Mouse (Mus musculus) brain, embryonic 14.5 days (tissue): ENCODE results near the gene Col27a1. TPM values are rescaled to one million over a fixed set of nuclear protein-coding genes. Genes with fewer than 3 reads are reported as not detected.
A peak's percentile ranks its signal among the peaks of the same experiment; 100 is the strongest.

ENCODE experiments used
- DNase-seq: peaks from one replicate; pipeline ENCODE4 v3.0.0-alpha.2; 2011; ENCODE audit warnings: low read depth
- CTCF ChIP-seq: fragments of 200-500 bp; IDR thresholded peaks from 2 replicates; pipeline ENCODE4 v1.5.1; 2012; ENCODE audit warnings: inconsistent platforms, mild to moderate bottlenecking, moderate library complexity, borderline replicate concordance; ENCODE audit not compliant: insufficient read depth, insufficient read length; ENCODE audit errors: extremely low read depth
- POLR2A ChIP-seq: fragments of 200-500 bp; IDR thresholded peaks from 2 replicates; pipeline ENCODE4 v1.6.1; 2012; ENCODE audit warnings: mild to moderate bottlenecking, inconsistent platforms, borderline replicate concordance; ENCODE audit not compliant: poor library complexity, insufficient read depth, insufficient read length, severe bottlenecking; ENCODE audit errors: extremely low read depth
- polyA plus RNA-seq: library from polyadenylated mRNA; depleted of rRNA; stranded (reverse); fragments of >200 nt; gene quantifications from 2 replicates; pipeline ENCODE4 v1.2.3, GENCODE M21; 2012

Gene Col27a1
- polyA plus RNA-seq, 1 experiment, result 6.5 TPM

DNA sequence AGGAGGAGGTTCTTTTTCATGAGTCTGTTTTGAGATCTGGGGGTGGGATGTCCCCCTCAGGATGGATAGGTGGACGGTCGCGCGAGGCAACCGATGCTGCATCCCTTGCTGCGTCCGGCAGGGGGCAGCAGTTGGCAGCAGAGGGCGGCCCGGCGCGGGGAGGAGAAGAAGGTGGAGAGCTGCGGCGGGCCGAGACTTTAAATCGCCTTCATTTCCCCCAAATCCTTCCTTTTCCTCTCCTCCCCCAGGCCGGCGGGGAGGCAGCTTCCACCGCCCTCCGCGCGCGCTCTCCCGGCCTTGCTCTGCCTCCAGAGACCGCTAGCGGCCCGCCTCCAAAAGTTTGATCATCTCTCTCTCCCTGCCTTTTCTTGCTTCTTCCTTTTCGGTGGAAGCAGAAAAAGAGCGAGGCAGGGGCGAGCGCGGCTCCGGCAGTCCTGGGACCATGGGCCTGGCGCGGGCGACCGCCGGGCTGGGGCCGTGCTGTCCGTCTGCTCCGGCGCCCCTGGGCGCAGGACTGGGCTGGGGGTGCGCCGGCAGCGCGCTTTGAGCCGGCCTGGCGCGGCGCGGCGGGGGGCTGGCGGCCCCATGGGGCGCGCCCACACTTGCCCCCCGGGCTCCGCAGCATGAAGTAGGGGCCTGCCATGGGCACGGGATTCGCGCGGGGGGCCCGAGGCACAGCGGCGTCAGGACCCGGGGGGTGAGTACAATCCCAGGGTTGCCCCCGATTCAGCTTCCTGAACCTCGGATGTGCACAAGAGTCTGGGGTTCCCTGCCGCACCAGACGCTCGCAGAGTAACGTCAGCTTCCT lies 1.6 kb downstream of the Col27a1 start:
- DNase-seq, result peak; percentile 85
- TF ChIP-seq CTCF (peak; percentile 94), POLR2A (no peak)

DNA sequence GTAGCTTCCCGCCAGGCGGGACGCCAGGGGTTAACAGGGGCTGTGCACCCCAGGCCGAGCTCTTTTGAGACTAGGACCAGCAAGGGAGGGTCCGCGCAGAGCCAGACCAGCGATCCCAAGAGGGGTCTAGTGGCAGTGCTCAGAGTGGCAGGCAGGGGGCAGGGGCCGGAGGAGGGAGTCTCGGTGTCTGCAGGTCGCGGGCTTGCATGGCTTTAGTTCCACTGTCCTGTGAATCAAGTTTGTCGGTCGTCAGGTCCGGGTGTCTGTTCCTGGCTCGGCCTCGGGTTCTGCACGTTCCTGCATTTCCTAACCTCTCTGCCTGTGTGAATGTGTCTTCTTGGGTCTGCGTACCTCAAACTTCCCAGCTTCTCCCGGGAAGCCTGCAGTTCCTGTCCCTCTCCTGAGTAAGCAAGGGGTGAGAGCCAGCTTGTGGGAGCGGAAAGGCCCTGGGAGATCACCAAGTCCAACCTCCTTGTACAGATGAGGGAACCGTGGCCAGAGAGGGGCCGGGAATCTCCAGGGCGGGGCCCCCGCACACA lies 2.3 kb downstream of the Col27a1 start:
- DNase-seq, result peak; percentile 63
- TF ChIP-seq POLR2A (no peak), CTCF (peak; percentile 61)

DNA sequence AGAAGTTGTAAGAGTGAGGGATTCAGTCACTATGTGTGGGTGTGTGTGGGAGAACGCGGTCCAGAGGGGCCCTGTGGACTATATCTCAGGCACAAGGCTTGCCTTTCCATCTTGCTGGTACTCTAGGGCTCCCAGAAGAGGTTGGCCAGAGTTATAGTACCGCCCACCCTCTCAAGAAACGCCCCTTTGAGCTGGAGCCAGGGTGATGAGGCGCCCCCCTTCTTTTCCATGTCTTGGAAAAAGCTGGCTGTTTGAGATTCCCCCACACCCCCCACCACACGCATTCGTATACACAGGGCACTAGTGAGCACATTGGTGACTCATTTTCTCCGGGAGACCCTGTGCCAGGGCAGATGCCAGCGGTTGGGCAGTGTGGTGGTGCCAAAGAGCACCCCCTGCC lies 2.8 kb downstream of the Col27a1 start:
- DNase-seq, result peak; percentile 53
- TF ChIP-seq CTCF, result no peak
- no peak for TF ChIP-seq POLR2A

DNA sequence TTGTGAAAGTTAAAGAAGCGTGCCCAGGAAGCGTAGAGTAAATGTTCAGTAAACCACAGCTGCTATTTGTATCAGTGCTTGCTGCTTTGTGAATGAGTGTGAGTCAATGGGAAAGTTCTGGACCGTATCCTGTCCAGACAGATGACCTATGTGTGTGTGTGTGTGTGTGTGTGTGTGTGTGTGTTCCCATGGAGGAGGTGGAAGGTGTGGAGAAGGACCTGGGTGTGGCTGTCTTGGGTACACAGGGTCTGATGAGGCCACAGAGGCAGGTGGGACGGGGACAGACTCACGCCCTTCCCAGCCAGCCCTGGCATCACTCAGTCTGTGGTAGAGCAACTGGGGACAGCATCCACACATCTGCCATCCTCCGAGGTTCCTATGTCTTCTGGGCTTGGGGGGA lies 3.7 kb downstream of the Col27a1 start:
- TF ChIP-seq POLR2A (no peak), CTCF (no peak)
- no peak for DNase-seq

DNA sequence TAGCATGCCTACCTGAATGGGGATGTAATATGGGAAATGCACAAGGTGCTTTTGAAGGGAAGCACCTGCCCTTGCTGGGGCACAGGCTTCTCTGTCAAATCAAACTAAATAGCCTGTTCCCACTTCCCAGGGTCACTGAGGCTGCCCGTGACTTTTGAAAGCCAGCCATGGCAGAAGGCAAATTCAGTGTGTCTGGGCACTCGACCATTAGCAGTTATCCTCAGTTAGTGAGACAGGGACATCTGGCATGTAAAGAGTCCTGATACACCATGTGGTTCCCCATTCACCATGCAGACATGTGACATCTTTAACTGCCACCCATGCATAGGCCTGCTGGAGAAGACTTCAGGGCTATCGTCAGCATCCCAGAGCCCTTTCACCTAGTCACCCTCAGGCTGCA lies 5.3 kb downstream of the Col27a1 start:
- no peak for TF ChIP-seq CTCF
- no peak for TF ChIP-seq POLR2A
- DNase-seq, result no peak

DNA sequence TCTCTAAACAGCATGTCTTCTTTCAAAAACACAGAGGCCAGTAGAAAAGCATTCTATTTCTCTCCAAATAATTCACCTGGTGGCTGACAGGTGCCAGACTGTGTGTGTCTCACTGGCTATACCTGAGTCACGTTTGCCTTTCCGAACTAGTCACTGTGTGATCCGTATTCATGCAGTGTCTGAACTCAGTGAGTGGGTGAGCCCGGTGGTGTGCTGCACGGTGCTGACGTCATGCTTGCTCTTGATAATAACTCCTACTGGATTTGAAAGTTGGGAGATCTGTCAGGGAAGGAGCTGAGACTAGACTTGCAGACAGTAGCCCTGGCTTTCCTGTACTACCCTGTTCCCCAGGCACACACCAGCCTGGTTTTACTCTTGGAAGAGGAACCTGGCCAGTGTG lies 5.8 kb downstream of the Col27a1 start:
- DNase-seq, result no peak
- TF ChIP-seq POLR2A, result no peak
- no peak for TF ChIP-seq CTCF

DNA sequence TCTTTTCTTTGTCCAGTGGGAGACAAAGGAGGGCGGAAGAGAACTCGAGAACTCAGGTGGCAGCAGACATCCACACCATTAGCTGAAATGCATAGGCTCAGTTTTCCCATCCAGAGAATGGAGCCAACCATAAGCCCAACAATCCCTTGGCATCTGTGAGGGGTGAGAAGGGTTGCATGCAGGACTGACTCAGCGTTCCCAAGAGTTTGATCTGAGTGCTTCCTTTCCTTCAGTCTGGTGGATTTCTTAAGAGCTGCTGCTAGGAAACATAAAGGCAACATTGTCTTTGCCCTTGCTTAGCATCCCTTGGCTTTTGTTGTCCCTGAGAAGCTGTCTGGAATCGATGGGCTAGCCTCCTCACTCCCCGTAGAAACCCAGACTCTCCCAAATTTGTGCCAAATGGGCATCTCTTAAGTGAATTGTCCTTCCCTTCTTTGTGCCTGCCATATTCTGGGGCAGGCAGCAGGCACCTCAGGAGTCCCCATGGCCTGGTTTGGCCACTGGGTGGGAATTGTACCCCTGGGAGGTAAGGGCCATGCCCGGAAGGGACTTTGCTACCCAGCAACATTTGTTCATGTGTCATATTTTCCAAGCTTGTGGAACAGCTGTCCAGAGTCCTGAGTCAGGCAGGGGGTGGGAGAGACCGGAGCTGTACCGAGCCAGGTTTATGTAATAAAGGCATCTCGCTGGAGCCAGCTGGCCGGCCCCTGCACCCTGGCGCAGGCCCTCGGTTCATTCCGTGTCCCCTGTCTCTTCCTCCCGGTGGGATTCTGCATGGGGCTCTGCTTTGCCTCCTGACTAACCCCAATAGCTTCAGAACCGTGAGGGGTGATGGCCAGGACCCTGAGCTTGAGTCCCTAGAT lies 7.5 kb downstream of the Col27a1 start:
- no peak for TF ChIP-seq CTCF
- TF ChIP-seq POLR2A, result no peak
- DNase-seq, result no peak

DNA sequence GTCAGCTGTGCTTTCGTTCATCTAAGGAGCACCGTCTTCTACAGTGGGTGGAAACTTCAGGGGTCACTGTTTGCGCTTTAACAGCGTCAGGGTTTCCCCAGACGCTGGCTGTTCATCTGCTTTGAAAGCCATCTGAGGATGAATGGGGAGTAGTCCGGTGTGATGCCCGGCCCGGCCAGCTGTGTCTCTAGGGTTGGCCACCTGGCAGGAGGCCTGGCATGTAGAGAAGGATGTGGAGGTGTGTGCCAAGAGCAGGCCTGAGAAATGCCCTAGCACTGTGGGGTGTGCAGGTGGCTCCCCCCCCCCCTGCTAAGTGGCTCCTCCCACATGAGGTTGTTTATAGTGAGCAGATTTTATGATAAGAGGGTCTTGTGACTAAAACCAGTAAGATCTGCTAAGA lies 8.4 kb downstream of the Col27a1 start:
- DNase-seq, result no peak

DNA sequence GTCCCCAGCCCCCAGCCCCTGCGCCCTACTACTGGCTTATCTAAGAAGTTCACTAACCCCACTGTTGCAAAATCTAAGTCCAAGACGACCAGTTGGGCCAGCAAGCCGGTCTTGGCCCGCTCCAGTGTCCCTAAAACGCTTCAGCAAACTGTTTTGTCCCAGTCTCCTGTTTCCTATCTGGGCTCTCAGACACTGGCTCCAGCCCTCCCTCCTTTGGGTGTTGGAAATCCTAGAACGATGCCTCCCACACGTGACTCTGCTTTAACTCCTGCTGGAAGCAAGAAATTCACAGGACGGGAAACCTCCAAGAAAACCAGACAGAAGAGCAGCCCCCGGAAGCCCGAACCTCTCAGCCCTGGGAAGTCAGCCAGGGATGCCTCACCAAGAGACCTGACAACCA lies 11.6 kb downstream of the Col27a1 start:
- TF ChIP-seq CTCF (no peak), POLR2A (no peak)
- DNase-seq, result no peak

More for the DNA sequence above, 8.4 kb downstream of the Col27a1 start:
- no peak for TF ChIP-seq POLR2A
- no peak for TF ChIP-seq CTCF

DNA sequence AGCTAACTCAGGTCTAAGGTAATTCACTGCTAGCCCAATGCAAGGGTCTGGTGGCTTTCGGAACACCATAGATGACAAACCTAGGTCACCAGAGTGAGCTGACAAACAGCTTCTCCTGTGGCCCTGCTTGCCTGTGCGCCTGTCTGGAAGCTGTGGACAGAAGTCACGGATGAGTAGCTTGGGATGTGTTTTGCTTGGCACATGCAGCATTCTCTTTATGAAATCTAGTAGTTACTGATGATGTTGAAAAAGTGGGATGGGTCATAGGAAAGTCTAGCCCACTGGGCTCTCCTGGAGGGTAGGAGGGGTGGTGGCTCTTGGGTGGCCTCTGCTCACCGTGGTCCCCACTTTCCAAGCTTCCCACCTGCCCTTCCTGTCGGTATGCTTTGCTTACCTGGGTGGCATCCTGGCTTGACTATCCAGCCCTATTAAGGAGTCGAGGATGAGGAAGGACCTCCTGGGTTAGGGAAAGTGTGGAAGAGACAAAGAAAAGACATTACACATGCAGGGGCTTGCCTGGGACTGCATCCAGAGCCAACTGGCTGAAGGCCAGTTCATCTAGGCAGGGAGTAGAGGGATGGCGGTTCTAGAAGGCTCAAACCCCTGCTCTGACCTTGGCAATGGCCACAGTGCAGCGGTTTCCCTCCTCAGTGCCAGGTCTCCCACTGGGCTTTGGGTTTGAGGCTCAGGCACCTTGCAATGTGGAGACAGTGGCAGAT lies 12.5 kb downstream of the Col27a1 start:
- TF ChIP-seq CTCF (no peak), POLR2A (no peak)
- peak; percentile 84 for DNase-seq

DNA sequence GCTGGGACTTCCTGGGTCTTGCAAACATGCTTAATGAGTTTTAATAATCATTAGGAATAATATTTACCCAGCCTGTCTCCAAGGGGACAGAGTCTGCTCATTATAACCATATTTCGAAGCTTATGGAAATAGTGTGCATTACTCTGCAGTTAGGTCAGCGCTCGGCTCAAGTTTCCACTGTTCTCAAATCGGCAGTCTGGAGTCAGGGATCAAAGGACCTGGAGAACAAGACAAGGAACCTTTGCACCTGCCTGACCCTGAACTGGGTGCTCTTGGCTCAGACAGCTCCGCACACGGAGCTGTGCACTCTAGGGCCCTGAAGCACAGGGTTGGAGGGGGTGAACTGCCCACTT lies 13.1 kb downstream of the Col27a1 start:
- no peak for TF ChIP-seq CTCF
- no peak for TF ChIP-seq POLR2A
- no peak for DNase-seq
